Mouse (Mus musculus): ENCODE results near the gene Peli2. TPM values are rescaled to one million over a fixed set of nuclear protein-coding genes. Genes with fewer than 3 reads are reported as not detected.

Gene Peli2
- polyA plus RNA-seq, 1 experiment from 2014 or later, result 7.3 TPM

DNA sequence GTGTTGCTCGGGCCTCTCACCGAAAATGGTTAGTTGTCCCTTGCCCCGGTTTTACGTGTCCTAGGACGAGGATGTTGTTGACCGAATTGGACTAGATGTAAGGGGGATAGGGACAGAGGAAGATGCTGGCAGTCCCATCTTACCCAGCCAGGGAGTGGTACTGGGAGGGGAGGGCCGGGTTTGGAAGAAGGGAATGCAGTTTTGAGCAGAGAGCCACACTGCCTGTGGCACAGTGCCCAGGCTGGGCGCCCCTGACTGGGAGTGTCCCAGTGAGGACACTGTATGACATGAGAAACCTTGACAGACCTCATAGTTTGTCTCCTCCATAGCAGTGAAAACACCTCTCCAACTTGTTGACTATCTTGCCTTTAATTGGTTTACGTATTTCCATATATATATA, 45.8 kb downstream of the Peli2 start:
- H3K36me3 ChIP-seq (ENCODE audit: insufficient read depth, low read length), result no peaks in the 10 kb centered on the region
- no peak overlapping the region for H3K27ac ChIP-seq
- DNase-seq (ENCODE audit: low spot score) (no peak), ATAC-seq (replicated peaks; ENCODE audit: low FRiP score, low read depth) (no peak)
- WGBS, result 89% methylated on average over 9 of the region's 9 CpGs
- no peaks in the 10 kb centered on the region; the same call in 1 of the 2 replicates for H3K4me1 ChIP-seq (replicated peaks; ENCODE audit: insufficient read depth, low read length)
- no peak overlapping the region for H3K4me3 ChIP-seq (replicated peaks; ENCODE audit: low read depth, low read length)
- no peak for TF ChIP-seq CTCF (IDR thresholded peaks at IDR 0.05; ENCODE audit: low read depth)
- no peaks in the 10 kb centered on the region for H3K9me3 ChIP-seq (replicated peaks; ENCODE audit: low read length)
- H3K9ac ChIP-seq (ENCODE audit: low read depth, low read length), result no peak overlapping the region
- H3K4me2 ChIP-seq (ENCODE audit: low read length), result no peak overlapping the region
- H3K27me3 ChIP-seq (ENCODE audit: insufficient read depth, low read length), result no peaks in the 10 kb centered on the region

DNA sequence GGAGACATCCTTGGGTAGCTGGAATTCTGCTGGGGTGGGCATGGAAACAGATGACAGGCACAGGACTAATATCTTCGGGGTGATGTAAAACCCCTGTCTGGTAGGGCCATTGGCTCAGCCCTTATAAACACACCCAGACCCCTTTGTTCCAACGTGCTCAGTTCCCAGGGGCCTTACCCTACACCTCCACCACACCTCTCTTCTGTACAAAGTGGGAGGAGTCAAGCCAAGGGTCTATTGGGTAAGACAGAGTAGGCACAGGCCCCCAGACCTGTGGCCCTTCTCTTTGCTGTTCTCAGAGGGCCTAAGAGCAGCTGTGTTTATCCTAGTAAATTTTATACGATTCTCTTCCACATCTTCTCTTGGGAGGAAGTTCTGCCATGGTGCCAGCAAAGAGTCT, 46.4 kb downstream of the Peli2 start:
- no peak for DNase-seq (ENCODE audit: low spot score)
- H3K9me3 ChIP-seq (replicated peaks; ENCODE audit: low read length), result no peaks in the 10 kb centered on the region
- no peak overlapping the region for H3K27ac ChIP-seq
- WGBS, result 43% methylated on average over 3 of the region's 3 CpGs
- no peak for ATAC-seq (replicated peaks; ENCODE audit: low FRiP score, low read depth)
- no peaks in the 10 kb centered on the region for H3K36me3 ChIP-seq (ENCODE audit: insufficient read depth, low read length)
- no peak overlapping the region for H3K4me2 ChIP-seq (ENCODE audit: low read length)
- no peaks in the 10 kb centered on the region for H3K27me3 ChIP-seq (ENCODE audit: insufficient read depth, low read length)
- H3K4me3 ChIP-seq (replicated peaks; ENCODE audit: low read depth, low read length), result no peak overlapping the region
- H3K9ac ChIP-seq (ENCODE audit: low read depth, low read length), result no peak overlapping the region
- no peak for TF ChIP-seq CTCF (IDR thresholded peaks at IDR 0.05; ENCODE audit: low read depth)
- H3K4me1 ChIP-seq (replicated peaks; ENCODE audit: insufficient read depth, low read length), result no peaks in the 10 kb centered on the region; the same call in 1 of the 2 replicates

DNA sequence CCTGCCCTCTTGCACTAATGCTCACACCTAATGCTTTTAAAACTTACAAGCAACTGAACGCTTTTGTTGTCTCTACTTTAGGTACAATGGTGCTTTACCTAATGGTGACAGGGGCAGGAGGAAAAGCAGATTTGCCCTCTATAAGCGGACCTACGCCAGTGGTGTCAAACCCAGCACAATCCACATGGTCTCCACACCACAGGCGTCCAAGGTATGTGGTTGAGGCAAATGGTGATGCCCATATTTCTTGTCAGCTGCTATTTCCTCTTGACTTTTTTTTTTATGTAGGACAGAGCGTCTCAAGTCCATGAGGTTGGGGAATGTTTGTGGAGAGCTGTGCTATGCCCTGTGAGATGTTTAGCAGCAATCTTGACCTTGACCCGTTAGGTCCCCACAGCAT, 47.5 kb downstream of the Peli2 start:
- 59% methylated on average over 6 of the region's 6 CpGs for WGBS

DNA sequence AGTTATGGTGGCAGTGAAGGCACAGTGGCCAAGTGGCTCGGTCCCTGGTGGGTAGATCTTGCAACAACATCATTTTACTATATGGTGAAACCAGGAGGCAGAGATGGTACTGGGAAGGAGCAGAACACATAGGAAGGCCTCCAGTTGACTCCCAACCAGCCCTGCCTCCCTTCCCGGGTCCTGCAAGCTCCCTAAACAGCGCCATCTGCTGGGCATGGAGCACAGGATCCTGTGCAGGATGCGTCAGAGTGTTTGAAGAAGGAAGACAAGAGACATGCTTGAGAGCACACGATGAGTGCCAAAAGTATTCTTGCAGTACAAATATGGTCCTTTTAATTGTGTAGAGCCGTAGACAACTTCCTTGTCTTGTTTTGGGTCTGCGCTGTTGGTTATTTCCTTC, 49.3 kb downstream of the Peli2 start:
- H3K4me1 ChIP-seq (replicated peaks; ENCODE audit: insufficient read depth, low read length), result no peaks in the 10 kb centered on the region; the same call in 1 of the 2 replicates
- DNase-seq (ENCODE audit: low spot score), result peak; percentile 71
- WGBS, result 58% methylated on average over 7 of the region's 7 CpGs

More for the DNA sequence above, 47.5 kb downstream of the Peli2 start:
- TF ChIP-seq CTCF (IDR thresholded peaks at IDR 0.05; ENCODE audit: low read depth), result no peak
- Histone ChIP-seq H3K9me3 (replicated peaks; ENCODE audit: low read length) (no peaks in the 10 kb centered on the region), H3K4me1 (replicated peaks; ENCODE audit: insufficient read depth, low read length) (no peaks in the 10 kb centered on the region; the same call in 1 of the 2 replicates), H3K4me2 (ENCODE audit: low read length) (no peak overlapping the region), H3K27ac (no peak overlapping the region), H3K9ac (ENCODE audit: low read depth, low read length) (no peak overlapping the region), H3K27me3 (ENCODE audit: insufficient read depth, low read length) (no peaks in the 10 kb centered on the region), H3K4me3 (replicated peaks; ENCODE audit: low read depth, low read length) (no peak overlapping the region), H3K36me3 (ENCODE audit: insufficient read depth, low read length) (no peaks in the 10 kb centered on the region)
- ATAC-seq (replicated peaks; ENCODE audit: low FRiP score, low read depth) (no peak), DNase-seq (ENCODE audit: low spot score) (no peak)

DNA sequence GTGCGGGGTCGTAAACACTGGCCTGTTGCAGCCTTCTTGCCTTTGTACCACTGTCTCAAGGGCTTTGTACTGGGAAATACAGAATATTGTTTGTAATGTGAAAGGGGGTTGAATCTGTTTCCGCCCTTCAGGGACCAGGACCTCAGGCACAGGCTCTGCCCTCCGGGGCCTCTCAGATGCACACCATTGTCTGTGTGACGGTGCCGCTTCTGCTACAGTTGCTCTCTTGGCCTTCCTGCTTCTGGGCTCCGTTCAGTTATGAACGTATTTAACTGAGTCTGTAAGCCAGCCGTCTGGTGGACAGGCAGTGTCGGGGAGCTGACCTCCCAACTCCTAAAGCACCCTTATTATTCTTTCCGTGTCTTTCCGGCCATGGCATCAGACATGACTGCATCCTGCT, 50.6 kb downstream of the Peli2 start:
- Histone ChIP-seq H3K4me3 (replicated peaks; ENCODE audit: low read depth, low read length) (no peak overlapping the region), H3K9ac (ENCODE audit: low read depth, low read length) (no peak overlapping the region)

More for the DNA sequence above, 49.3 kb downstream of the Peli2 start:
- no peak overlapping the region for H3K4me3 ChIP-seq (replicated peaks; ENCODE audit: low read depth, low read length)
- TF ChIP-seq CTCF (IDR thresholded peaks at IDR 0.05; ENCODE audit: low read depth), result peak; percentile 79
- H3K9me3 ChIP-seq (replicated peaks; ENCODE audit: low read length), result no peaks in the 10 kb centered on the region
- ATAC-seq (replicated peaks; ENCODE audit: low FRiP score, low read depth), result peak; percentile 69; the same call in 1 of the 2 replicates
- no peaks in the 10 kb centered on the region for H3K36me3 ChIP-seq (ENCODE audit: insufficient read depth, low read length)
- no peak overlapping the region for H3K9ac ChIP-seq (ENCODE audit: low read depth, low read length)
- H3K27ac ChIP-seq, result no peak overlapping the region
- no peak overlapping the region for H3K4me2 ChIP-seq (ENCODE audit: low read length)
- H3K27me3 ChIP-seq (ENCODE audit: insufficient read depth, low read length), result no peaks in the 10 kb centered on the region

DNA sequence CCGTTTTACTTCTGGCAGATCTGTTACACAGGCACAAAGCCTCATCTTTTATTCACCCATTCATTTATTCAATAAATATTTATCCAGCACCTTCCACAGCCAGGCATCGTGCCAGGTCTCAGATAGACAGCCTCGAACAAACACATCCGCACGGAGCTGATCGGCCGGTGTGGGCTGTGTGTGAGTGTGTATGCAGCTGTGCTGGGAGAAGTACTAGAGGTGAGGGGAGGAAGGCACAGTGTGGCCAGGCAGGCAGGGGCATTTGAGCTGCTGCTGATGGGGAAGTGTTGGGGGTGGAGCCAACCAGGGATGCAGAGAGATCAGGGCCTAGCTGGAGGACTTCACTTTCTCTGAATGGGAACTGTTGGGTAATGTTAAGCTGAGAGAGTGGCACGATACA, 51.4 kb downstream of the Peli2 start:
- 37% methylated on average over 8 of the region's 8 CpGs for WGBS
- TF ChIP-seq CTCF (IDR thresholded peaks at IDR 0.05; ENCODE audit: low read depth), result no peak
- Histone ChIP-seq H3K27ac (no peak overlapping the region), H3K9ac (ENCODE audit: low read depth, low read length) (no peak overlapping the region), H3K27me3 (ENCODE audit: insufficient read depth, low read length) (no peaks in the 10 kb centered on the region), H3K4me3 (replicated peaks; ENCODE audit: low read depth, low read length) (no peak overlapping the region), H3K4me2 (ENCODE audit: low read length) (no peak overlapping the region), H3K36me3 (ENCODE audit: insufficient read depth, low read length) (no peaks in the 10 kb centered on the region), H3K4me1 (replicated peaks; ENCODE audit: insufficient read depth, low read length) (no peaks in the 10 kb centered on the region; the same call in 1 of the 2 replicates), H3K9me3 (replicated peaks; ENCODE audit: low read length) (no peaks in the 10 kb centered on the region)
- DNase-seq (ENCODE audit: low spot score) (no peak), ATAC-seq (replicated peaks; ENCODE audit: low FRiP score, low read depth) (no peak)

More for the DNA sequence above, 50.6 kb downstream of the Peli2 start:
- 0 out of 2 replicates have a peak overlapping the region, but pooled peaks have one; percentile 5 for H3K27ac ChIP-seq
- DNase-seq (ENCODE audit: low spot score) (no peak), ATAC-seq (replicated peaks; ENCODE audit: low FRiP score, low read depth) (no peak)
- WGBS, result 64% methylated on average over 12 of the region's 12 CpGs
- no peak for TF ChIP-seq CTCF (IDR thresholded peaks at IDR 0.05; ENCODE audit: low read depth)
- no peaks in the 10 kb centered on the region for H3K9me3 ChIP-seq (replicated peaks; ENCODE audit: low read length)
- H3K4me1 ChIP-seq (replicated peaks; ENCODE audit: insufficient read depth, low read length), result no peaks in the 10 kb centered on the region; the same call in 1 of the 2 replicates
- H3K36me3 ChIP-seq (ENCODE audit: insufficient read depth, low read length), result no peaks in the 10 kb centered on the region
- no peak overlapping the region for H3K4me2 ChIP-seq (ENCODE audit: low read length)
- H3K27me3 ChIP-seq (ENCODE audit: insufficient read depth, low read length), result no peaks in the 10 kb centered on the region

DNA sequence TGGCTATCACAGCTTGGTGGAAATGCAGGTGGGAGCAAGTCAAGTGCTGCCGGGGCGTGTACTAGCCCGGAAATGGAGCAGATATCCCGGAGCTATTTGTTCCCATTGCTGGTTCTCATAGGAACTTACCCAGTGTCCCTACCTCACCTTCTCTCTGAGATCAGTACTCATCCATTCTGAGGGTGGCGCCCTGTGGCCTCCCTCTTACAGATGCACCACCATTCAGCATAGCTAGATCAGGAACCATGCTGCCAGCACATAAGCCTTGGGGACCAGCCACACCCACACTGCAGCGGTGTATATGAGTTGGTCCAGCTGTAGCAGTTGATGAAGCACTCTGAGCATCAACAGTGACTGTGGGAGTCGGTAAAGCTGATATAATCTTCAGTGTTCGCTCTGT, 52.3 kb downstream of the Peli2 start:
- no peaks in the 10 kb centered on the region for H3K36me3 ChIP-seq (ENCODE audit: insufficient read depth, low read length)
- TF ChIP-seq CTCF (IDR thresholded peaks at IDR 0.05; ENCODE audit: low read depth), result no peak
- H3K9me3 ChIP-seq (replicated peaks; ENCODE audit: low read length), result no peaks in the 10 kb centered on the region
- ATAC-seq (replicated peaks; ENCODE audit: low FRiP score, low read depth) (no peak), DNase-seq (ENCODE audit: low spot score) (no peak)
- WGBS, result 84% methylated on average over 8 of the region's 8 CpGs
- H3K4me2 ChIP-seq (ENCODE audit: low read length), result no peak overlapping the region
- no peak overlapping the region for H3K9ac ChIP-seq (ENCODE audit: low read depth, low read length)
- H3K27me3 ChIP-seq (ENCODE audit: insufficient read depth, low read length), result no peaks in the 10 kb centered on the region
- H3K4me1 ChIP-seq (replicated peaks; ENCODE audit: insufficient read depth, low read length), result no peaks in the 10 kb centered on the region; the same call in 1 of the 2 replicates
- H3K27ac ChIP-seq, result no peak overlapping the region
- no peak overlapping the region for H3K4me3 ChIP-seq (replicated peaks; ENCODE audit: low read depth, low read length)
